Mouse (Mus musculus) heart, adult 8-10 months (tissue): ENCODE data around the gene Mtr. TPM values are rescaled to one million over a fixed set of nuclear protein-coding genes. Genes with fewer than 3 reads are reported as not detected.
"Not testable (repeated sequence)": the region's sequence is repeated elsewhere in the genome, so short reads cannot be mapped to it uniquely, and the experiment has no call there.

ENCODE experiments used
- DNase-seq: peaks from one replicate; pipeline ENCODE4 v3.0.0; 2022; ENCODE audit warnings: low spot score
- total RNA-seq, 4 experiments: library from RNA; stranded (reverse); gene quantifications; 2 replicates each; pipeline ENCODE4 v1.2.4; 2022

Mtr gene
- total RNA-seq, 4 experiments from 2014 or later, result 78.6 to 124 (median 104) TPM

- DNase-seq, result peak; percentile 24
These were observed 97.8 kb downstream of the Mtr start for GRCm38 (mm10) chr13:12160121-12160475.

- no peak for DNase-seq
These were observed 98.4 kb downstream of the Mtr start for GRCm38 (mm10) chr13:12159288-12160120.

- DNase-seq, result no peak
These were observed 104.0 kb downstream of the Mtr start for GRCm38 (mm10) chr13:12153922-12154321.

GRCm38 (mm10) chr13:12146918-12147507, 110.9 kb downstream of the Mtr start:
- no peak for DNase-seq

- DNase-seq, result no peak
These were observed 111.5 kb downstream of the Mtr start for GRCm38 (mm10) chr13:12146402-12146801.

- DNase-seq, result no peak
These were observed 114.6 kb downstream of the Mtr start for GRCm38 (mm10) chr13:12143347-12143746.

- not testable (repeated sequence) for DNase-seq
These were observed 121.5 kb downstream of the Mtr start for GRCm38 (mm10) chr13:12136461-12136860.

GRCm38 (mm10) chr13:12133549-12133948, 124.4 kb downstream of the Mtr start:
- peak; percentile 77 for DNase-seq

Other genes with a start within 250 kb of the Mtr start
- 1,000 to 10,000 TPM in 3 of 4 experiments, 100 to 1,000 TPM in 1; 935 to 1,209 (median 1,093) TPM for gene Ryr2, start 151.2 kb downstream of the Mtr start, total RNA-seq
- 1,000 to 10,000 TPM; 1,621 to 2,329 (median 1,848) TPM for gene Actn2, start 82.6 kb upstream of the Mtr start, total RNA-seq
- gene Heatr1, start 136.9 kb upstream of the Mtr start, total RNA-seq, result 10 to 100 TPM; 13.0 to 18.1 (median 15.9) TPM
- 10 to 100 TPM; 34.5 to 41.1 (median 39.5) TPM for gene Lgals8, start 206.8 kb upstream of the Mtr start, total RNA-seq